Mouse (Mus musculus) neural tube, embryonic 13.5 days (tissue): ENCODE data around the gene Ptar1. TPM values are rescaled to one million over a fixed set of nuclear protein-coding genes. Genes with fewer than 3 reads are reported as not detected.

Experiments used
- ATAC-seq: fragments of 200-750 bp; cut with Nextera tagmentation; 2 replicates; pipeline ENCODE4 v1.8.0; 2017; ENCODE audit warnings: low read depth, mild to moderate bottlenecking, moderate TSS enrichment, moderate library complexity
- H3K27ac ChIP-seq: fragments of 300-500 bp; sonication (generic); replicated peaks from 2 replicates; pipeline ENCODE4 v1.5.1; 2015; ENCODE audit warnings: moderate library complexity, mild to moderate bottlenecking, inconsistent platforms
- H3K27me3 ChIP-seq: fragments of 300-500 bp; sonication (generic); 2 replicates; pipeline ENCODE4 v1.6.1; 2015; ENCODE audit warnings: mild to moderate bottlenecking, inconsistent platforms
- H3K36me3 ChIP-seq: fragments of 300-500 bp; sonication (generic); 2 replicates; pipeline ENCODE4 v1.6.1; 2015; ENCODE audit warnings: mild to moderate bottlenecking, inconsistent platforms
- H3K4me1 ChIP-seq: fragments of 300-500 bp; sonication (generic); replicated peaks from 2 replicates; pipeline ENCODE4 v1.6.1; 2015; ENCODE audit warnings: inconsistent platforms
- H3K4me2 ChIP-seq: fragments of 300-500 bp; sonication (generic); 2 replicates; pipeline ENCODE4 v1.6.1; 2015; ENCODE audit warnings: inconsistent platforms, mild to moderate bottlenecking, moderate library complexity
- H3K4me3 ChIP-seq: fragments of 300-500 bp; sonication (generic); 2 replicates; pipeline ENCODE4 v1.5.1; 2015; ENCODE audit warnings: mild to moderate bottlenecking, inconsistent platforms
- H3K9ac ChIP-seq: fragments of 300-500 bp; sonication (generic); 2 replicates; pipeline ENCODE4 v1.6.1; 2015; ENCODE audit warnings: moderate library complexity, mild to moderate bottlenecking, inconsistent platforms
- H3K9me3 ChIP-seq: fragments of 300-500 bp; sonication (generic); 2 replicates; pipeline ENCODE4 v1.6.1; 2016; ENCODE audit warnings: inconsistent platforms
- WGBS: fragments of 180-500 bp; shearing (Covaris S2); methylation state at CpG from one replicate; pipeline ENCODE4 v1.1.7; 2015; 5-methylcytosine and 5-hydroxymethylcytosine counted together
- polyA plus RNA-seq: library from polyadenylated mRNA; unstranded; fragments of >200 nt; fragmentation: Nextera tagmentation; extraction: Ambion mirVana; gene quantifications from 2 replicates; pipeline ENCODE4 v1.2.1, GENCODE M21; 2015

Gene Ptar1
- polyA plus RNA-seq, 1 experiment from 2014 or later, result 3.8 TPM

DNA sequence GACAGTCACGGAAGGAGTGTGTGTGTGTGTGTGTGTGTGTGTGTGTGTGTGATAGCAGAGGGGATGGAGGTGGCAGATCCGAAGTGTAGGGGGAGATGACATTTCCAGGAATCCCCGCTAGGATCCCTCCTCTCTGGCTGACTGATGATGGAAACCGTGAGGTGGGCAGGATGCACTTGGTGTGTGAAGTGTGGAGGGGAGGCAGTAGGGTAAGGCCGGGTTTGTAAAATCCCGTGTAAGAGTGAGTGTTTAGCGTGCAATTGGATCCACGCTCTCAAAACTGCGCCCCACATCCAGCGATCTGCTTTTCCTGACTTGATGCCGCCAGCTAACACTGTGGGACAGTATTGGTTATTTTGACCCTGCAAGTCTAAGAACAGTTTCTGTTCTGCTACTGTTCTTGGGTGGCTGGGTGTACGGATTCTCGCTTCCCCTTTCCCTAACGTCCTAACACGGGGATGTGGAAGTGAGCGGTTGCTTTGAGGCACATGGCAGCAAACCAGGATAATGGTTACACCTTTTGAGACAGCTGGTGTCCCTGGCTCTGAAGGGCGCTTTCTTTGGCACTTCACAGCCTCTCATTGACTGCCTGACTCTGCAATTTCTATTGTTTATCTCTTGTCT lies 72.2 kb downstream of the Ptar1 start:
- peak overlapping the region; percentile 88 for H3K9ac ChIP-seq
- peaks cover 3% of the 10 kb centered on the region; the same call in 1 of the 2 replicates for H3K9me3 ChIP-seq
- ATAC-seq, result no peak; the same call in 1 of the 2 replicates
- H3K4me1 ChIP-seq, result peaks cover 56% of the 10 kb centered on the region
- peak overlapping the region; percentile 76 for H3K4me3 ChIP-seq
- peak overlapping the region; percentile 98 for H3K27ac ChIP-seq
- H3K4me2 ChIP-seq, result peak overlapping the region; percentile 70
- no peaks in the 10 kb centered on the region for H3K36me3 ChIP-seq
- WGBS, result under 1% methylated on average over 17 of the region's 17 CpGs
- H3K27me3 ChIP-seq, result no peaks in the 10 kb centered on the region

DNA sequence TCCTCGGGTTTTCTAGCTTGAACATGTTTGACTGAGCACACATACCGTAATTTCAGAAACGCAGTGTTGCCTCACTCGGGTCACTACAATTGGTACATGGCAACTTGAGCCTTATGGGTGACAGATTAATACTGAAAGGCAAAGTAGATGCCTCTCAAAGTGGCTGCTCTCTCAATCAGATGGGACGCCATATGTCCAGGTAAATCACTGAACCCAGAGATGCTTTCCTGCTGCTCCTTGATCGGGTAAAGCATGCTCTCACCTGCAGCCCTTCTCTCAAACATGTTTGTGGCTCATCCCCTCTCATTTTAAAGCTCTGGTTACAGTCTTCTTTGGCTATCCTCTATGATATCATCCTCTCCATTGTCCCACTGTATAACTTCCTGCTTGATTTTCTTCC lies 76.1 kb downstream of the Ptar1 start:
- 86% methylated on average over 6 of the region's 6 CpGs for WGBS

DNA sequence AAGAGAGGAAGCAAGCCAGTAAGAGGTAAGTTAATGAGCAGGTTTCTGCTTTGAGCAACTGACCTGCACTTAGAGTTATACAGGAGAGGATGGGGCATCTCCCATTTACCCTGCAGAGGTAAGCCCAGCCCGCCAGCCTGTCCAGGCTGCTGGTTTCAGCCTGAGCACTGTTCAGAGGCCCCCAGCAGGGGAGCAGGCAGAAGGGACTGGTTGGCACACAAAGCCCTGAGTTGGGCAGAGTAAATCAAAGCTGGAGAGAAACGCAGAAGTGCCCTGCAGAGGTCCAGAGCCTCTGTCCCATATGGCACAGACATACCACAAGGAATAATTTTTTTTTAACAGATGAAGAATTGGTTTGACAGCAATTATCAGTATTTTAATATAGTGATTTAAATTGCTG lies 76.8 kb downstream of the Ptar1 start:
- no peak overlapping the region for H3K4me3 ChIP-seq
- H3K9me3 ChIP-seq, result no peaks in the 10 kb centered on the region
- no peak overlapping the region for H3K4me2 ChIP-seq
- H3K4me1 ChIP-seq, result peaks cover 58% of the 10 kb centered on the region
- H3K36me3 ChIP-seq, result no peaks in the 10 kb centered on the region; the same call in 1 of the 2 replicates
- 40% methylated on average over 2 of the region's 2 CpGs for WGBS
- ATAC-seq, result no peak
- no peak overlapping the region for H3K9ac ChIP-seq
- H3K27ac ChIP-seq, result no peak overlapping the region
- H3K27me3 ChIP-seq, result no peaks in the 10 kb centered on the region

More for the DNA sequence above, 76.1 kb downstream of the Ptar1 start:
- ATAC-seq, result no peak
- Histone ChIP-seq H3K4me3 (no peak overlapping the region), H3K9ac (no peak overlapping the region), H3K4me1 (peaks cover 52% of the 10 kb centered on the region), H3K27me3 (no peaks in the 10 kb centered on the region), H3K9me3 (no peaks in the 10 kb centered on the region), H3K36me3 (no peaks in the 10 kb centered on the region; the same call in 1 of the 2 replicates), H3K27ac (no peak overlapping the region), H3K4me2 (no peak overlapping the region)

DNA sequence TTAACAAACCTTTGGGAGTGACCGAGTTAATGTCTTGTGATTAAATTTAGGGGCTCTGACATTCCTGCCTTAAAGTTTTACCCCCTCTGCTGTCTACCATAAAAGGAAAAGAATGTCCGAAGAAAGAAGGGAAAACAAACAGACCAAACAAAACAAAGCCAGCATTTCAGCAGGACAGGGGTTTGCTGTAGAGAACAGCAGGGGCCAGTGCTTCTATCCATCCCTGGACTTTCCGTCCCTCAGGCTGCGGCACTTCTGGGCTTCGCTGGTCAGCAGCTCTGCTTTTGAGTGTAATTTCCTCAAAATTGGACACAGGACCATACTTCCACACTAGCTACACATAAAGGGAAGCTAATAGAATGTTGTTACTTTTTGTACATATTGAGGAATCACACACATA lies 81.6 kb downstream of the Ptar1 start:
- H3K4me1 ChIP-seq, result peaks cover 45% of the 10 kb centered on the region
- H3K36me3 ChIP-seq, result no peaks in the 10 kb centered on the region; the same call in 1 of the 2 replicates
- no peak overlapping the region for H3K4me2 ChIP-seq
- 20% methylated on average over 5 of the region's 5 CpGs for WGBS
- no peaks in the 10 kb centered on the region for H3K27me3 ChIP-seq
- no peak for ATAC-seq
- no peak overlapping the region for H3K9ac ChIP-seq
- no peaks in the 10 kb centered on the region for H3K9me3 ChIP-seq
- H3K4me3 ChIP-seq, result no peak overlapping the region
- H3K27ac ChIP-seq, result no peak overlapping the region

DNA sequence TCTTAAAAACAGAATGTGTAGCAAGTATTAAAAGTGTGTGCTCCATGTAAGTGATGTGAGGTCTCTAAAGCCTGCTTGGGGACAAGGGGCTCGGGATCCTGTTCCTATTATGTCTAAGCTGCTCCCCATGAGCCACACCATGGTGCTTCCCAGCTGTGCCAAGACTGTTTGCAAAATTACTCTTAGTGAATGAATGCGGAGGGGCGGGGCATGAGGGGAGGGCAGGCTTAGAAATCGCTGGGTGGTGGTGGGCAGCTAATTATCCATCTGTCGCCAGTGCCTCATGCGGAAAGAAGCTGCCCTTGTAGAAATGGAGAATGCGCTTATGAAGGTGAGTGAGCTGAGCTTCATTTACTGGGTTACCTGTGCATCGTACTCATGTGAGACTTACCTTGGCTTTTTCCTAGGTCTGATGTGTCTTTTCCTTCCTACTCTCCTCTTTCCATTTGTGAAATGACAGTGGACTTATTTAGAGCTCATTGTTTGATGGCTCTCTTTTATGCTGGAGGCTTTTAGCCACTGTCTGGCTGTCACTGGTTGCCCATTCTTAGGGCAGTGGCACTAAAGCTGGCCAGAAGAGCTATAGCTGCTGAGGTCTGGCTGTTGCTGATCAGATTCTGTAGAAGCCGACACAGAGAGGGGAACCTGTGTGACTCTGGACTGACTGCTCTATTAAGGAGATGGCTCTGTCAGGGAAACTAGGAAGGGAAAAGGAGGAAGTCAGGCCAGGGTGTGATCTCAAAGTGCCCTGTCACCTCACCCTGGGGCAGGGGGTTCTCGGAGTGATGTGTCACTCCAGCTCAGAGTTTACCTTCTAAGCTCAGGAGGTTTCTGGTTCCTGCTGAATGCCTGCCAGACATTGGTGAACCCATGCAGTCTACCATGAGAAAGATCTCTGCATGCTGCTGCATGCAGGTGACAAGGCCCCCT lies 83.5 kb downstream of the Ptar1 start:
- peak overlapping the region; percentile 20 for H3K4me2 ChIP-seq
- H3K4me3 ChIP-seq, result no peak overlapping the region
- ATAC-seq, result peak; percentile 77
- WGBS, result 24% methylated on average over 10 of the region's 10 CpGs
- H3K9me3 ChIP-seq, result no peaks in the 10 kb centered on the region
- H3K27ac ChIP-seq, result peak overlapping the region; percentile 71
- no peaks in the 10 kb centered on the region; the same call in 1 of the 2 replicates for H3K36me3 ChIP-seq
- H3K27me3 ChIP-seq, result no peaks in the 10 kb centered on the region
- no peak overlapping the region for H3K9ac ChIP-seq
- peaks cover 38% of the 10 kb centered on the region for H3K4me1 ChIP-seq

DNA sequence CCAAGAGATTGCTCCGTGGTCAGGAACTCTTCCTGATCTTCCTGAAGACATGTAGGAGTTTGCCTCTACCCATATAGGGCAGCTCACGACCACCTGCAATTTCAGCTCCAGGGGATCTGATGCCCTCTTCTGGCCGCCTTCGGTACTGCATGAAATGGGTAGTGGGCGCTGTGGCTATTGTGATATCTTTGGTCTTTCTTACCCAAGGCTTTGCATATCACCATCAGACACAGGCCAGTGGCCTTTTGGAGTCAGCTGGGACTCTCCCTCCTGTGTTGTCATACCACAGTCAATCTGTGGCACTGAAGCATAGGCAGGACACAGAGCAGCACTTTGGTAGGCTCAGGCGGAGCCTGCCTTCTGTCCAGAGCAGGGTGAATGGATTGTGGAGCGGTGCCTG lies 84.7 kb downstream of the Ptar1 start:
- ATAC-seq, result no peak
- H3K4me1 ChIP-seq, result peaks cover 48% of the 10 kb centered on the region
- no peak overlapping the region for H3K4me2 ChIP-seq
- H3K4me3 ChIP-seq, result no peak overlapping the region
- H3K27me3 ChIP-seq, result no peaks in the 10 kb centered on the region
- H3K27ac ChIP-seq, result no peak overlapping the region
- no peaks in the 10 kb centered on the region for H3K9me3 ChIP-seq
- H3K36me3 ChIP-seq, result no peaks in the 10 kb centered on the region; the same call in 1 of the 2 replicates
- WGBS, result 66% methylated on average over 7 of the region's 7 CpGs
- H3K9ac ChIP-seq, result no peak overlapping the region

DNA sequence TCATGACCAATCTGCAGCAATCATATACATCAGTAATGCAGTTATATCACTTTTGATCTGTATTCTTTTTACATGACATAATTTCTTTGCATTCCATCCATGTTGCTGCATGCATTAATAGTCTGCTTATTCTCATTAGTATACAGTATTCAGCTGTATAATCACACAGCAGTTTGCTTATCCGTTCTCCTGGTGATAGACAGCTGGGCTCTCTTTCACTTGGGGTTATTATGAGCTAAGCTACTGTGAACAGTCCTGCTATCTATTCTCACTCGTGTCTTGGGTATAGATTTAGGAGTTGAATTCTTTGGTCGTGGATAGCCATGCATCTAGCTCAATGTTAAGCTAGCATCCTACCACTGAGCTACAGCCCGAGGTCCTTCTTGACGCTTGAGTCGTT lies 88.1 kb downstream of the Ptar1 start:
- Histone ChIP-seq H3K9ac (no peak overlapping the region), H3K4me2 (no peak overlapping the region), H3K9me3 (no peaks in the 10 kb centered on the region), H3K27ac (no peak overlapping the region), H3K27me3 (no peaks in the 10 kb centered on the region), H3K4me1 (peaks cover 29% of the 10 kb centered on the region), H3K36me3 (no peaks in the 10 kb centered on the region), H3K4me3 (no peak overlapping the region)
- WGBS, result 73% methylated on average over 6 of the region's 6 CpGs
- ATAC-seq, result no peak

DNA sequence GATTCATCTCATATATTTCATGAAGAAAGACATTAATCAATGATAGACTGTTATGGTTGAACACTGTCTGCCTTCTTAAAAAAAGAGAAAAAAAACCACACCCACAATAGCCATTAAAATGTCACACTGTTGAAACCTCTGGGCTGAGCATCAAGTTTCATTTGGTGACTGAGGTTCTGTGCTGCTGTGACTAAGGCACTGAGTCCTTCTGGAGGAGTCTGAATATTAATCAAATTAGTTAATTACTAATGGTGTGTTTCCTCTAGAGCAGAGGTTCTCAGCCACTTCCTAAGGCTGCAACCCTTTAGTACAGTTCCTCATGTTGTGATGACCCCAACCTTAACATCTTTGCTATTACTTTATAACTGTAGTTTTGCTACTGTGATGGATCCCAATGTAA lies 91.9 kb downstream of the Ptar1 start:
- Histone ChIP-seq H3K9me3 (no peaks in the 10 kb centered on the region), H3K27me3 (no peaks in the 10 kb centered on the region), H3K4me1 (peaks cover 24% of the 10 kb centered on the region), H3K27ac (no peak overlapping the region), H3K36me3 (no peaks in the 10 kb centered on the region), H3K9ac (no peak overlapping the region), H3K4me2 (no peak overlapping the region), H3K4me3 (no peak overlapping the region)
- no peak for ATAC-seq

DNA sequence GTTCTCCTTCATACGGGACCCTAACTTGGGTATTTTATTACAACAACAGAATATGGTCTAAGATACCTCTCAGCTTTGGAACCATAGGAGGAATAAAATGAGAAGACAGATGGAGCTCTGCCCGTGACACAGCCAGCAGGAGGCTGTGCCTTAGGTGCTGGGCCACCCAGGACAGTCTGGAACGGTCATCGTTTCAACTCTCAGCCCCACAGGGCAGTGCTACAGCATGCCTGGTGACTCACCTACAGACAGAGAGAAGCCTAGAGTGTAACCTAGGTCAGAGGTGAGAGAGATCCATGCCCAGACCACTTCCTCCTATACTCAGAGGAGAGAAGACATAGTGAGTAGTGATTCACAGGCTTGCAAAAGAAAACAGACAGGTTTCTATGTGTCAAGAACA lies 92.9 kb downstream of the Ptar1 start:
- Histone ChIP-seq H3K4me2 (no peak overlapping the region), H3K9me3 (no peaks in the 10 kb centered on the region), H3K27me3 (no peaks in the 10 kb centered on the region), H3K4me3 (no peak overlapping the region), H3K27ac (no peak overlapping the region), H3K4me1 (peaks cover 29% of the 10 kb centered on the region), H3K36me3 (no peaks in the 10 kb centered on the region), H3K9ac (no peak overlapping the region)
- 82% methylated on average over 4 of the region's 4 CpGs for WGBS
- ATAC-seq, result no peak

Other genes starting within 250 kb of the Ptar1 start
- 1.2 and 2.4 TPM in 2 replicates for gene Mamdc2, start 239.0 kb upstream of the Ptar1 start, polyA plus RNA-seq
- gene 1700028P14Rik, start 34.6 kb upstream of the Ptar1 start, polyA plus RNA-seq, result 0.22 and 0.36 TPM in 2 replicates
- gene Apba1, start 71.5 kb downstream of the Ptar1 start, polyA plus RNA-seq, result 8.7 and 8.8 TPM in 2 replicates